Mouse (Mus musculus) lung, postnatal 10 days (tissue): ENCODE results near the gene Gatm.

Experiments used
- DNase-seq: peaks from one replicate; pipeline ENCODE4 v3.0.0; 2021

Gatm gene

GRCm38 (mm10) chr2:122610746-122611653 is at the start of gene Gatm:
Gene Gatm, minus strand, starts transcription at chr2:122611303.
- DNase-seq, result peak; percentile 63

- no peak for DNase-seq
These were observed 48.7 kb upstream of the Gatm start for GRCm38 (mm10) chr2:122659825-122660224.

GRCm38 (mm10) chr2:122657707-122658524 is 46.8 kb upstream of the Gatm start:
- DNase-seq, result no peak

- no peak for DNase-seq
These were observed 45.7 kb upstream of the Gatm start for GRCm38 (mm10) chr2:122656767-122657166.

GRCm38 (mm10) chr2:122656052-122656451 is 44.9 kb upstream of the Gatm start:
- DNase-seq, result no peak

- peak; percentile 10 for DNase-seq
These were observed 41.3 kb upstream of the Gatm start for GRCm38 (mm10) chr2:122652096-122653084.

GRCm38 (mm10) chr2:122638673-122639072 is 27.6 kb upstream of the Gatm start:
- DNase-seq, result no peak

- no peak for DNase-seq
These were observed 26.9 kb upstream of the Gatm start for GRCm38 (mm10) chr2:122638029-122638428.

GRCm38 (mm10) chr2:122637526-122637997 is 26.5 kb upstream of the Gatm start:
- DNase-seq, result peak; percentile 74

- no peak for DNase-seq
These were observed 25.6 kb upstream of the Gatm start, which contains the start of gene AA467197 for GRCm38 (mm10) chr2:122636686-122637085. Gene AA467197, plus strand, starts transcription at chr2:122636986.

- peak; percentile 47 for DNase-seq
These were observed 20.2 kb upstream of the Gatm start for GRCm38 (mm10) chr2:122631226-122631801.

GRCm38 (mm10) chr2:122630465-122631225 is 19.5 kb upstream of the Gatm start:
- peak; percentile 92 for DNase-seq

GRCm38 (mm10) chr2:122629871-122630270 is 18.8 kb upstream of the Gatm start:
- no peak for DNase-seq

- peak; percentile 92 for DNase-seq
These were observed 17.9 kb upstream of the Gatm start for GRCm38 (mm10) chr2:122628976-122629375.

- no peak for DNase-seq
These were observed 14.8 kb upstream of the Gatm start for GRCm38 (mm10) chr2:122625930-122626329.

- no peak for DNase-seq
These were observed 10.4 kb upstream of the Gatm start for GRCm38 (mm10) chr2:122621337-122622110.

- DNase-seq, result no peak
These were observed 7.6 kb upstream of the Gatm start for GRCm38 (mm10) chr2:122618719-122619118.

GRCm38 (mm10) chr2:122617792-122618191 is 6.7 kb upstream of the Gatm start:
- no peak for DNase-seq

- no peak for DNase-seq
These were observed 5.1 kb upstream of the Gatm start for GRCm38 (mm10) chr2:122616237-122616636.

GRCm38 (mm10) chr2:122611654-122611973 is 511 bp upstream of the Gatm start:
- DNase-seq, result no peak
